Mouse (Mus musculus): Measurements from ENCODE around the gene Tent5c. TPM values are rescaled to one million over a fixed set of nuclear protein-coding genes. Genes with fewer than 3 reads are reported as not detected.

Gene Tent5c
- polyA plus RNA-seq, 1 experiment, result 248 TPM

- Histone ChIP-seq H3K27ac (ENCODE audit: control insufficient read depth, insufficient read depth, low read depth, low read length) (no peak overlapping the region), H3K27me3 (ENCODE audit: control insufficient read depth, insufficient read depth, low read length) (no peaks in the 10 kb centered on the region), H3K36me3 (ENCODE audit: control insufficient read depth, insufficient read depth, low read length) (no peaks in the 10 kb centered on the region), H3K4me1 (ENCODE audit: control insufficient read depth, insufficient read depth, low read length) (no peaks in the 10 kb centered on the region), H3K4me3 (ENCODE audit: control insufficient read depth, low read depth, low read length) (no peak overlapping the region)
- TF ChIP-seq CTCF (IDR thresholded peaks at IDR 0.05; ENCODE audit: control insufficient read depth, insufficient read depth, insufficient replicate concordance, low read depth, low read length) (no peak), POLR2A (IDR thresholded peaks at IDR 0.05; ENCODE audit: control insufficient read depth, low read depth, low read length) (no peak)
Observed at GRCm38 (mm10) chr3:100503882-100504281, 14.8 kb upstream of the Tent5c start.

GRCm38 (mm10) chr3:100502516-100502915, 13.4 kb upstream of the Tent5c start:
- TF ChIP-seq CTCF (IDR thresholded peaks at IDR 0.05; ENCODE audit: control insufficient read depth, insufficient read depth, insufficient replicate concordance, low read depth, low read length) (no peak), POLR2A (IDR thresholded peaks at IDR 0.05; ENCODE audit: control insufficient read depth, low read depth, low read length) (no peak)
- Histone ChIP-seq H3K4me1 (ENCODE audit: control insufficient read depth, insufficient read depth, low read length) (no peaks in the 10 kb centered on the region), H3K4me3 (ENCODE audit: control insufficient read depth, low read depth, low read length) (no peak overlapping the region), H3K27me3 (ENCODE audit: control insufficient read depth, insufficient read depth, low read length) (no peaks in the 10 kb centered on the region), H3K36me3 (ENCODE audit: control insufficient read depth, insufficient read depth, low read length) (no peaks in the 10 kb centered on the region), H3K27ac (ENCODE audit: control insufficient read depth, insufficient read depth, low read depth, low read length) (no peak overlapping the region)

GRCm38 (mm10) chr3:100501899-100502298, 12.8 kb upstream of the Tent5c start:
- Histone ChIP-seq H3K27ac (ENCODE audit: control insufficient read depth, insufficient read depth, low read depth, low read length) (no peak overlapping the region), H3K27me3 (ENCODE audit: control insufficient read depth, insufficient read depth, low read length) (no peaks in the 10 kb centered on the region), H3K36me3 (ENCODE audit: control insufficient read depth, insufficient read depth, low read length) (no peaks in the 10 kb centered on the region), H3K4me3 (ENCODE audit: control insufficient read depth, low read depth, low read length) (no peak overlapping the region), H3K4me1 (ENCODE audit: control insufficient read depth, insufficient read depth, low read length) (no peaks in the 10 kb centered on the region)
- no peak for TF ChIP-seq POLR2A (IDR thresholded peaks at IDR 0.05; ENCODE audit: control insufficient read depth, low read depth, low read length)
- no peak for TF ChIP-seq CTCF (IDR thresholded peaks at IDR 0.05; ENCODE audit: control insufficient read depth, insufficient read depth, insufficient replicate concordance, low read depth, low read length)

- Histone ChIP-seq H3K36me3 (ENCODE audit: control insufficient read depth, insufficient read depth, low read length) (no peaks in the 10 kb centered on the region), H3K27me3 (ENCODE audit: control insufficient read depth, insufficient read depth, low read length) (no peaks in the 10 kb centered on the region), H3K4me1 (ENCODE audit: control insufficient read depth, insufficient read depth, low read length) (peaks cover 8% of the 10 kb centered on the region), H3K27ac (ENCODE audit: control insufficient read depth, insufficient read depth, low read depth, low read length) (no peak overlapping the region), H3K4me3 (ENCODE audit: control insufficient read depth, low read depth, low read length) (no peak overlapping the region)
- TF ChIP-seq CTCF (IDR thresholded peaks at IDR 0.05; ENCODE audit: control insufficient read depth, insufficient read depth, insufficient replicate concordance, low read depth, low read length) (no peak), POLR2A (IDR thresholded peaks at IDR 0.05; ENCODE audit: control insufficient read depth, low read depth, low read length) (no peak)
Observed at GRCm38 (mm10) chr3:100496081-100496480, 7.0 kb upstream of the Tent5c start.

- no peak overlapping the region for H3K27ac ChIP-seq (ENCODE audit: control insufficient read depth, insufficient read depth, low read depth, low read length)
- no peaks in the 10 kb centered on the region for H3K36me3 ChIP-seq (ENCODE audit: control insufficient read depth, insufficient read depth, low read length)
- peaks cover 8% of the 10 kb centered on the region for H3K4me1 ChIP-seq (ENCODE audit: control insufficient read depth, insufficient read depth, low read length)
- TF ChIP-seq POLR2A (IDR thresholded peaks at IDR 0.05; ENCODE audit: control insufficient read depth, low read depth, low read length), result no peak
- peak overlapping the region; percentile 17; the same call in 1 of the 2 replicates for H3K4me3 ChIP-seq (ENCODE audit: control insufficient read depth, low read depth, low read length)
- H3K27me3 ChIP-seq (ENCODE audit: control insufficient read depth, insufficient read depth, low read length), result no peaks in the 10 kb centered on the region
Observed at GRCm38 (mm10) chr3:100495456-100495855, 6.3 kb upstream of the Tent5c start.

GRCm38 (mm10) chr3:100494912-100495311, 5.8 kb upstream of the Tent5c start:
- Histone ChIP-seq H3K27ac (ENCODE audit: control insufficient read depth, insufficient read depth, low read depth, low read length) (no peak overlapping the region), H3K36me3 (ENCODE audit: control insufficient read depth, insufficient read depth, low read length) (no peaks in the 10 kb centered on the region), H3K27me3 (ENCODE audit: control insufficient read depth, insufficient read depth, low read length) (no peaks in the 10 kb centered on the region), H3K4me3 (ENCODE audit: control insufficient read depth, low read depth, low read length) (peak overlapping the region; percentile 17), H3K4me1 (ENCODE audit: control insufficient read depth, insufficient read depth, low read length) (peaks cover 8% of the 10 kb centered on the region)
- TF ChIP-seq CTCF (IDR thresholded peaks at IDR 0.05; ENCODE audit: control insufficient read depth, insufficient read depth, insufficient replicate concordance, low read depth, low read length) (no peak), POLR2A (IDR thresholded peaks at IDR 0.05; ENCODE audit: control insufficient read depth, low read depth, low read length) (no peak)

- peaks cover 3% of the 10 kb centered on the region for H3K4me1 ChIP-seq (ENCODE audit: control insufficient read depth, insufficient read depth, low read length)
- TF ChIP-seq POLR2A (IDR thresholded peaks at IDR 0.05; ENCODE audit: control insufficient read depth, low read depth, low read length) (no peak), CTCF (IDR thresholded peaks at IDR 0.05; ENCODE audit: control insufficient read depth, insufficient read depth, insufficient replicate concordance, low read depth, low read length) (no peak)
- H3K27ac ChIP-seq (ENCODE audit: control insufficient read depth, insufficient read depth, low read depth, low read length), result peak overlapping the region; percentile 55
- H3K36me3 ChIP-seq (ENCODE audit: control insufficient read depth, insufficient read depth, low read length), result no peaks in the 10 kb centered on the region
- H3K27me3 ChIP-seq (ENCODE audit: control insufficient read depth, insufficient read depth, low read length), result no peaks in the 10 kb centered on the region
- peak overlapping the region; percentile 94 for H3K4me3 ChIP-seq (ENCODE audit: control insufficient read depth, low read depth, low read length)
Observed at GRCm38 (mm10) chr3:100490010-100490300, 831 bp upstream of the Tent5c start.
